Mouse (Mus musculus) testis, adult 2 months (tissue): ENCODE results near the gene E2f1. TPM values are rescaled to one million over a fixed set of nuclear protein-coding genes. Genes with fewer than 3 reads are reported as not detected.

ENCODE experiments used
- H3K27ac ChIP-seq: fragments of 200-500 bp; 2 replicates; pipeline ENCODE4 v1.5.1; 2012; ENCODE audit warnings: low read depth, low read length; ENCODE audit not compliant: control insufficient read depth, insufficient read depth
- H3K27me3 ChIP-seq: fragments of 200-500 bp; 2 replicates; pipeline ENCODE4 v1.6.1; 2012; ENCODE audit warnings: mild to moderate bottlenecking, low read length, moderate library complexity; ENCODE audit not compliant: control insufficient read depth, insufficient read depth
- H3K36me3 ChIP-seq: fragments of 200-500 bp; 2 replicates; pipeline ENCODE4 v1.6.1; 2012; ENCODE audit warnings: mild to moderate bottlenecking, low read length; ENCODE audit not compliant: control insufficient read depth, insufficient read depth
- H3K4me1 ChIP-seq: fragments of 200-500 bp; 2 replicates; pipeline ENCODE4 v1.6.1; 2012; ENCODE audit warnings: low read length; ENCODE audit not compliant: control insufficient read depth, insufficient read depth
- H3K4me3 ChIP-seq: fragments of 200-500 bp; 2 replicates; pipeline ENCODE4 v1.5.1; 2012; ENCODE audit warnings: low read depth, mild to moderate bottlenecking, low read length, moderate library complexity, mixed read lengths; ENCODE audit not compliant: control insufficient read depth
- CTCF ChIP-seq: fragments of 200-500 bp; IDR thresholded peaks from 2 replicates; pipeline ENCODE4 v1.5.1; 2012; ENCODE audit warnings: low read depth, mild to moderate bottlenecking, inconsistent platforms, low read length, moderate library complexity; ENCODE audit not compliant: control insufficient read depth, insufficient read depth, insufficient replicate concordance
- POLR2A ChIP-seq: fragments of 200-500 bp; IDR thresholded peaks from 2 replicates; pipeline ENCODE4 v1.6.1; 2012; ENCODE audit warnings: low read depth, mild to moderate bottlenecking, inconsistent platforms, low read length, moderate library complexity; ENCODE audit not compliant: control insufficient read depth
- polyA plus RNA-seq: library from polyadenylated mRNA; depleted of rRNA; stranded (reverse); fragments of >200 nt; gene quantifications from 2 replicates; pipeline ENCODE4 v1.2.3, GENCODE M21; 2012

Gene E2f1
- polyA plus RNA-seq, 1 experiment: 5.9 TPM

- TF ChIP-seq CTCF: no peak
- TF ChIP-seq POLR2A: no peak
- no peaks in the 10 kb centered on the region for H3K4me1 ChIP-seq
- H3K27me3 ChIP-seq: no peaks in the 10 kb centered on the region
- H3K27ac ChIP-seq: no peak overlapping the region
- H3K4me3 ChIP-seq: no peak overlapping the region
- no peaks in the 10 kb centered on the region for H3K36me3 ChIP-seq
Observed at GRCm38 (mm10) chr2:154577744-154578067, 8.0 kb upstream of the E2f1 start.

- Histone ChIP-seq H3K4me3 (no peak overlapping the region), H3K27ac (no peak overlapping the region), H3K36me3 (no peaks in the 10 kb centered on the region), H3K27me3 (no peaks in the 10 kb centered on the region), H3K4me1 (no peaks in the 10 kb centered on the region)
- no peak for TF ChIP-seq CTCF
- TF ChIP-seq POLR2A: no peak
Observed at GRCm38 (mm10) chr2:154576876-154577743, 7.4 kb upstream of the E2f1 start.

GRCm38 (mm10) chr2:154574271-154574670 lies 4.6 kb upstream of the E2f1 start:
- TF ChIP-seq POLR2A (no peak), CTCF (no peak)
- H3K4me1 ChIP-seq: peaks cover 3% of the 10 kb centered on the region
- no peaks in the 10 kb centered on the region for H3K36me3 ChIP-seq
- H3K4me3 ChIP-seq: no peak overlapping the region
- no peak overlapping the region for H3K27ac ChIP-seq
- no peaks in the 10 kb centered on the region for H3K27me3 ChIP-seq

- H3K27ac ChIP-seq: no peak overlapping the region
- H3K27me3 ChIP-seq: no peaks in the 10 kb centered on the region
- TF ChIP-seq CTCF (no peak), POLR2A (no peak)
- H3K4me1 ChIP-seq: peaks cover 14% of the 10 kb centered on the region
- no peaks in the 10 kb centered on the region for H3K36me3 ChIP-seq
- H3K4me3 ChIP-seq: no peak overlapping the region
Observed at GRCm38 (mm10) chr2:154572996-154573395, 3.3 kb upstream of the E2f1 start.

GRCm38 (mm10) chr2:154571976-154572375 lies 2.3 kb upstream of the E2f1 start:
- H3K27me3 ChIP-seq: no peaks in the 10 kb centered on the region
- no peaks in the 10 kb centered on the region for H3K36me3 ChIP-seq
- H3K4me3 ChIP-seq: no peak overlapping the region
- H3K27ac ChIP-seq: no peak overlapping the region
- no peak for TF ChIP-seq CTCF
- TF ChIP-seq POLR2A: no peak
- peaks cover 16% of the 10 kb centered on the region for H3K4me1 ChIP-seq

GRCm38 (mm10) chr2:154571266-154571665 lies 1.6 kb upstream of the E2f1 start:
- Histone ChIP-seq H3K36me3 (no peaks in the 10 kb centered on the region), H3K4me1 (peaks cover 16% of the 10 kb centered on the region), H3K27me3 (no peaks in the 10 kb centered on the region), H3K4me3 (no peak overlapping the region), H3K27ac (no peak overlapping the region)
- TF ChIP-seq POLR2A (no peak), CTCF (no peak)

GRCm38 (mm10) chr2:154570666-154571065 lies 974 bp upstream of the E2f1 start:
- Histone ChIP-seq H3K4me1 (peaks cover 16% of the 10 kb centered on the region), H3K36me3 (no peaks in the 10 kb centered on the region), H3K4me3 (no peak overlapping the region), H3K27ac (no peak overlapping the region), H3K27me3 (no peaks in the 10 kb centered on the region)
- TF ChIP-seq POLR2A (no peak), CTCF (no peak)
